Comparison of ENCODE assay signal across 22 mouse cellular contexts in genomic region chr2:168848553-168848952, GRCm38 (mm10).
DNase-seq lines count a peak whose midpoint lies in the region; ATAC-seq and TF ChIP-seq lines count a peak whose summit lies in the region.
"Had no signal": no experiment of that assay in that cellular context is flagged by ENCODE, and none has a peak within 500 bp of the region (broad histone marks: within the 10 kb centered on the region; RNA-seq: fewer than 3 reads in every experiment).

No protein-coding gene starts in this region.

- H3K27me3 ChIP-seq in forebrain, embryonic 14.5 days (replicated peaks; ENCODE audit: control insufficient read depth, insufficient read depth, low read length) = no peaks in the 10 kb centered on the region
- H3K27me3 ChIP-seq in forebrain, embryonic 12.5 days = peaks cover 13% of the 10 kb centered on the region
- no peaks in the 10 kb centered on the region; the same call in 1 of the 2 replicates for H3K27me3 ChIP-seq in midbrain, postnatal 0 days (ENCODE audit: insufficient read depth, low read length)
- H3K27me3 ChIP-seq in midbrain, embryonic 16.5 days (ENCODE audit: control insufficient read depth, insufficient read depth, low read depth, low read length) = no peaks in the 10 kb centered on the region

- no peaks in the 10 kb centered on the region for H3K4me1 ChIP-seq in forebrain, embryonic 14.5 days (ENCODE audit: control insufficient read depth, insufficient read depth, low read length)
- no peaks in the 10 kb centered on the region; the same call in 1 of the 2 replicates for H3K4me1 ChIP-seq in forebrain, embryonic 12.5 days
- H3K4me1 ChIP-seq in midbrain, postnatal 0 days (ENCODE audit: insufficient read depth, low read length) = no peaks in the 10 kb centered on the region
- H3K4me1 ChIP-seq in midbrain, embryonic 16.5 days (ENCODE audit: control insufficient read depth, insufficient read depth, low read length) = no peaks in the 10 kb centered on the region
- H3K4me1 ChIP-seq: hindbrain, embryonic 13.5 days had no signal

- no peak overlapping the region for H3K9ac ChIP-seq in forebrain, embryonic 14.5 days (ENCODE audit: low read length)
- H3K9ac ChIP-seq in forebrain, embryonic 12.5 days = no peak overlapping the region
- H3K9ac ChIP-seq in midbrain, postnatal 0 days (replicated peaks; ENCODE audit: low read length, poor library complexity, severe bottlenecking) = no peak overlapping the region
- no peak overlapping the region for H3K9ac ChIP-seq in midbrain, embryonic 16.5 days (ENCODE audit: low read depth, low read length)
- H3K9ac ChIP-seq: heart, embryonic 12.5 days; heart, embryonic 15.5 days; hindbrain, embryonic 13.5 days had no signal

- intact Hi-C loops in left cerebral cortex, postnatal 4 days (cut with DNase I) = no loop called here
- intact Hi-C loops in left cerebral cortex, postnatal 36 days (cut with DNase I) = loop anchor here (10.0 kb wide), 1 partner anchor 84 kb away; the partner anchor contains the start of gene Sall4

- H3K36me3 ChIP-seq in forebrain, embryonic 14.5 days (ENCODE audit: control insufficient read depth, insufficient read depth, low read length) = no peaks in the 10 kb centered on the region
- H3K36me3 ChIP-seq in forebrain, embryonic 12.5 days (replicated peaks) = no peaks in the 10 kb centered on the region
- no peaks in the 10 kb centered on the region for H3K36me3 ChIP-seq in midbrain, postnatal 0 days (ENCODE audit: insufficient read depth, low read length)
- H3K36me3 ChIP-seq in midbrain, embryonic 16.5 days (ENCODE audit: control insufficient read depth, insufficient read depth, low read length) = no peaks in the 10 kb centered on the region
- H3K36me3 ChIP-seq: forebrain, embryonic 10.5 days; heart, embryonic 12.5 days; heart, embryonic 15.5 days; hindbrain, embryonic 10.5 days; hindbrain, embryonic 13.5 days had no signal

- no peak overlapping the region for H3K27ac ChIP-seq in forebrain, embryonic 14.5 days (ENCODE audit: low read depth, low read length)
- no peak overlapping the region for H3K27ac ChIP-seq in forebrain, embryonic 12.5 days
- no peak overlapping the region for H3K27ac ChIP-seq in midbrain, postnatal 0 days (ENCODE audit: low read depth, low read length)
- H3K27ac ChIP-seq in midbrain, embryonic 16.5 days (ENCODE audit: low read length) = no peak overlapping the region
- H3K27ac ChIP-seq: heart, embryonic 15.5 days; hindbrain, embryonic 10.5 days; hindbrain, embryonic 13.5 days had no signal

- no peaks in the 10 kb centered on the region for H3K9me3 ChIP-seq in forebrain, embryonic 14.5 days (replicated peaks; ENCODE audit: control insufficient read depth, low read length)
- no peaks in the 10 kb centered on the region for H3K9me3 ChIP-seq in forebrain, embryonic 12.5 days
- H3K9me3 ChIP-seq in midbrain, postnatal 0 days (ENCODE audit: low read length) = no peaks in the 10 kb centered on the region
- no peaks in the 10 kb centered on the region for H3K9me3 ChIP-seq in midbrain, embryonic 16.5 days (replicated peaks; ENCODE audit: control insufficient read depth, low read length, poor library complexity, severe bottlenecking)
- H3K9me3 ChIP-seq: forebrain, embryonic 10.5 days; heart, embryonic 15.5 days; hindbrain, embryonic 10.5 days; hindbrain, embryonic 13.5 days had no signal

- peak; percentile 77 for DNase-seq in forebrain, embryonic 14.5 days (ENCODE audit: low spot score)
- peak; percentile 55 for DNase-seq in left cerebral cortex, postnatal 4 days
- DNase-seq in left cerebral cortex, postnatal 36 days (ENCODE audit: low spot score in 2 of 2) = no peak
- peak; percentile 47 for DNase-seq in midbrain, postnatal 0 days (ENCODE audit: low spot score)
- DNase-seq: adrenal gland, adult 2 months; adrenal gland, postnatal 14 days; cerebellum, adult 11-12 months; cerebellum, adult 8-10 months; gastrocnemius, postnatal 25 days; heart, adult 18-20 months; heart, postnatal 10 days; heart, postnatal 36 days had no signal

- H3K4me2 ChIP-seq in forebrain, embryonic 14.5 days (ENCODE audit: low read length) = no peak overlapping the region
- H3K4me2 ChIP-seq in forebrain, embryonic 12.5 days = no peak overlapping the region
- no peak overlapping the region for H3K4me2 ChIP-seq in midbrain, postnatal 0 days (ENCODE audit: low read depth, low read length, poor library complexity, severe bottlenecking)
- no peak overlapping the region for H3K4me2 ChIP-seq in midbrain, embryonic 16.5 days (ENCODE audit: low read length)
- H3K4me2 ChIP-seq: hindbrain, embryonic 13.5 days had no signal

- ATAC-seq in forebrain, embryonic 14.5 days = no peak
- ATAC-seq in forebrain, embryonic 12.5 days (ENCODE audit: low FRiP score) = no peak
- ATAC-seq in midbrain, postnatal 0 days (ENCODE audit: low FRiP score) = no peak
- ATAC-seq in midbrain, embryonic 16.5 days = no peak
- ATAC-seq: CD4-positive, CD25-positive, alpha-beta regulatory T cell, adult 4 months; forebrain, embryonic 16.5 days; intestine, postnatal 0 days had no signal

- no peak for TF ChIP-seq CTCF in midbrain, postnatal 0 days (IDR thresholded peaks at IDR 0.05)

- 79% methylated on average over 3 of the region's 3 CpGs for WGBS in forebrain, embryonic 14.5 days
- WGBS in forebrain, embryonic 12.5 days = 91% methylated on average over 3 of the region's 3 CpGs
- 80% methylated on average over 3 of the region's 3 CpGs for WGBS in midbrain, postnatal 0 days
- WGBS in midbrain, embryonic 16.5 days = 83% methylated on average over 3 of the region's 3 CpGs

- H3K4me3 ChIP-seq in forebrain, embryonic 14.5 days (ENCODE audit: low read depth, low read length) = no peak overlapping the region
- no peak overlapping the region for H3K4me3 ChIP-seq in forebrain, embryonic 12.5 days (replicated peaks)
- H3K4me3 ChIP-seq in midbrain, postnatal 0 days (ENCODE audit: low read depth, low read length) = no peak overlapping the region
- no peak overlapping the region for H3K4me3 ChIP-seq in midbrain, embryonic 16.5 days (ENCODE audit: low read depth, low read length)
- H3K4me3 ChIP-seq: forebrain, embryonic 10.5 days; heart, embryonic 12.5 days; heart, embryonic 15.5 days; hindbrain, embryonic 10.5 days; hindbrain, embryonic 13.5 days had no signal

Comparison
In these comparisons a context has a peak if more than half of its experiments do, and no peak if none do; other contexts are left out.
1. DNase-seq: peak in forebrain, embryonic 14.5 days (single experiment), left cerebral cortex, postnatal 4 days (single experiment) and midbrain, postnatal 0 days (single experiment); none in left cerebral cortex, postnatal 36 days (0 of 2).